Mouse (Mus musculus) E14TG2a.4 (cell line): Measurements from ENCODE around the gene Kcmf1.

Experiments
- H3K27me3 ChIP-seq: 2 replicates; pipeline ENCODE4 v1.6.1; 2014; ENCODE audit warnings: low read length, control low read depth; ENCODE audit not compliant: insufficient read depth
- H3K36me3 ChIP-seq: 2 replicates; pipeline ENCODE4 v1.6.1; 2014; ENCODE audit warnings: low read length, control low read depth; ENCODE audit not compliant: insufficient read depth
- H3K4me1 ChIP-seq: replicated peaks from 2 replicates; pipeline ENCODE4 v1.6.1; 2014; ENCODE audit warnings: low read depth, low read length, control low read depth
- H3K4me3 ChIP-seq: replicated peaks from 2 replicates; pipeline ENCODE4 v1.5.1; 2014; ENCODE audit warnings: mild to moderate bottlenecking, low read length
- H3K9me3 ChIP-seq: 2 replicates; pipeline ENCODE4 v1.6.1; 2014; ENCODE audit warnings: low read length, control low read depth
- CTCF ChIP-seq: conservative IDR thresholded peaks from 2 replicates; pipeline ENCODE4 v1.5.1; 2014; ENCODE audit warnings: low read length
- NANOG ChIP-seq: IDR thresholded peaks from 2 replicates; pipeline ENCODE4 v1.6.1; 2014; ENCODE audit warnings: borderline replicate concordance, low read length, mixed read lengths
- POU5F1 ChIP-seq: IDR thresholded peaks from 2 replicates; pipeline ENCODE4 v1.6.1; 2014; ENCODE audit warnings: low read length, borderline replicate concordance

Kcmf1 gene

GRCm38 (mm10) chr6:72931533-72931932 lies 31.8 kb upstream of the Kcmf1 start:
- peaks cover 6% of the 10 kb centered on the region; the same call in 1 of the 2 replicates for H3K36me3 ChIP-seq
- no peaks in the 10 kb centered on the region for H3K27me3 ChIP-seq
- no peak overlapping the region for H3K4me3 ChIP-seq
- no peak for TF ChIP-seq POU5F1
- no peak for TF ChIP-seq NANOG
- no peak for TF ChIP-seq CTCF
- H3K4me1 ChIP-seq, result peaks cover 27% of the 10 kb centered on the region
- H3K9me3 ChIP-seq, result peaks cover 37% of the 10 kb centered on the region

- peaks cover 6% of the 10 kb centered on the region; the same call in 1 of the 2 replicates for H3K36me3 ChIP-seq
- peaks cover 44% of the 10 kb centered on the region for H3K4me1 ChIP-seq
- TF ChIP-seq POU5F1 (no peak), CTCF (no peak), NANOG (no peak)
- H3K4me3 ChIP-seq, result no peak overlapping the region
- H3K9me3 ChIP-seq, result peaks cover 38% of the 10 kb centered on the region
- H3K27me3 ChIP-seq, result no peaks in the 10 kb centered on the region
These were observed 30.1 kb upstream of the Kcmf1 start for GRCm38 (mm10) chr6:72929795-72930398.

- TF ChIP-seq POU5F1, result no peak
- TF ChIP-seq NANOG, result peak; percentile 32; the same call in 1 of the 2 replicates
- TF ChIP-seq CTCF, result no peak
- H3K4me3 ChIP-seq, result peak overlapping the region; percentile 43
These were observed 27.1 kb upstream of the Kcmf1 start for GRCm38 (mm10) chr6:72926755-72927482.

GRCm38 (mm10) chr6:72926031-72926430 lies 26.3 kb upstream of the Kcmf1 start:
- H3K27me3 ChIP-seq, result no peaks in the 10 kb centered on the region
- H3K36me3 ChIP-seq, result peaks cover 6% of the 10 kb centered on the region; the same call in 1 of the 2 replicates
- H3K4me1 ChIP-seq, result peaks cover 61% of the 10 kb centered on the region
- no peak for TF ChIP-seq POU5F1
- no peak for TF ChIP-seq NANOG
- H3K9me3 ChIP-seq, result peaks cover 36% of the 10 kb centered on the region
- H3K4me3 ChIP-seq, result no peak overlapping the region

More at GRCm38 (mm10) chr6:72926755-72927482, 27.1 kb upstream of the Kcmf1 start:
- peaks cover 59% of the 10 kb centered on the region for H3K4me1 ChIP-seq
- H3K27me3 ChIP-seq, result no peaks in the 10 kb centered on the region
- H3K9me3 ChIP-seq, result peaks cover 40% of the 10 kb centered on the region
- H3K36me3 ChIP-seq, result peaks cover 6% of the 10 kb centered on the region; the same call in 1 of the 2 replicates

- Histone ChIP-seq H3K27me3 (no peaks in the 10 kb centered on the region), H3K36me3 (no peaks in the 10 kb centered on the region), H3K4me1 (peaks cover 81% of the 10 kb centered on the region), H3K9me3 (peaks cover 12% of the 10 kb centered on the region), H3K4me3 (no peak overlapping the region)
- TF ChIP-seq NANOG (no peak), CTCF (no peak), POU5F1 (no peak)
These were observed 23.6 kb upstream of the Kcmf1 start for GRCm38 (mm10) chr6:72923381-72923780.

GRCm38 (mm10) chr6:72921081-72921480 lies 21.3 kb upstream of the Kcmf1 start:
- Histone ChIP-seq H3K9me3 (peaks cover 12% of the 10 kb centered on the region), H3K4me3 (peak overlapping the region; percentile 32), H3K27me3 (no peaks in the 10 kb centered on the region), H3K4me1 (peaks cover 80% of the 10 kb centered on the region), H3K36me3 (no peaks in the 10 kb centered on the region)
- TF ChIP-seq NANOG (no peak), CTCF (no peak), POU5F1 (no peak)

- Histone ChIP-seq H3K4me1 (peaks cover 83% of the 10 kb centered on the region), H3K27me3 (no peaks in the 10 kb centered on the region), H3K4me3 (peak overlapping the region; percentile 20; the same call in 1 of the 2 replicates), H3K36me3 (no peaks in the 10 kb centered on the region), H3K9me3 (peaks cover 3% of the 10 kb centered on the region)
- TF ChIP-seq NANOG (no peak), POU5F1 (no peak), CTCF (no peak)
These were observed 18.8 kb upstream of the Kcmf1 start for GRCm38 (mm10) chr6:72918510-72919033.

GRCm38 (mm10) chr6:72916330-72916729 lies 16.6 kb upstream of the Kcmf1 start:
- Histone ChIP-seq H3K9me3 (no peaks in the 10 kb centered on the region), H3K36me3 (no peaks in the 10 kb centered on the region), H3K27me3 (no peaks in the 10 kb centered on the region), H3K4me3 (no peak overlapping the region), H3K4me1 (peaks cover 76% of the 10 kb centered on the region)
- TF ChIP-seq POU5F1 (no peak), CTCF (no peak), NANOG (no peak)
